Mouse (Mus musculus): ENCODE data around the gene Dact2. TPM values are rescaled to one million over a fixed set of nuclear protein-coding genes. Genes with fewer than 3 reads are reported as not detected.
A peak's percentile ranks its signal among the peaks of the same experiment; 100 is the strongest.

The Dact2 gene
- polyA plus RNA-seq, 1 experiment: 1.4 TPM

DNA sequence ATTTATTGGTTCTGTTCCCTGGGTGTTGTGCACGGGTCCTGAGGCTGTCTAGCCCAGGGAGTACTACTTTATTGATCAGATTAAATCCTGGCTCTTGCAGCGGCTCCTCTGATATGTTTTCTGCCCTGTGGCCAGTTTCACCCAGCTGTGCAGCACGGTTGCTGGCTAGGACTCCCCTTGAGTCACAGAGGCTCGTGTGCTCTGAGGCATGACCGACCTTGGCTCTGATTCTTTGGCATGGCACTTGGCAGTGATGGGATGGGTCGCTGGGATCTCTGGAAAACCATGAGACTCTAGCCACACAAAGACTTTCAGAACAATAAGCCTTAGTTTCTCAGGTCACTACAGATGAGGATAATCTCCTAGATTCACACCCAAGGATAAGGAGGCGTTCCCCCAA, 8.7 kb upstream of the Dact2 start:
- no peak for DNase-seq (ENCODE audit: low spot score)

GRCm38 (mm10) chr17:14207093-14207561, 3.0 kb upstream of the Dact2 start:
- DNase-seq (ENCODE audit: low spot score): no peak

- DNase-seq (ENCODE audit: low spot score): peak; percentile 39
Observed at GRCm38 (mm10) chr17:14206062-14206461, 2.0 kb upstream of the Dact2 start.

- no peak for DNase-seq (ENCODE audit: low spot score)
Observed at GRCm38 (mm10) chr17:14205236-14205635, 1.1 kb upstream of the Dact2 start.

DNA sequence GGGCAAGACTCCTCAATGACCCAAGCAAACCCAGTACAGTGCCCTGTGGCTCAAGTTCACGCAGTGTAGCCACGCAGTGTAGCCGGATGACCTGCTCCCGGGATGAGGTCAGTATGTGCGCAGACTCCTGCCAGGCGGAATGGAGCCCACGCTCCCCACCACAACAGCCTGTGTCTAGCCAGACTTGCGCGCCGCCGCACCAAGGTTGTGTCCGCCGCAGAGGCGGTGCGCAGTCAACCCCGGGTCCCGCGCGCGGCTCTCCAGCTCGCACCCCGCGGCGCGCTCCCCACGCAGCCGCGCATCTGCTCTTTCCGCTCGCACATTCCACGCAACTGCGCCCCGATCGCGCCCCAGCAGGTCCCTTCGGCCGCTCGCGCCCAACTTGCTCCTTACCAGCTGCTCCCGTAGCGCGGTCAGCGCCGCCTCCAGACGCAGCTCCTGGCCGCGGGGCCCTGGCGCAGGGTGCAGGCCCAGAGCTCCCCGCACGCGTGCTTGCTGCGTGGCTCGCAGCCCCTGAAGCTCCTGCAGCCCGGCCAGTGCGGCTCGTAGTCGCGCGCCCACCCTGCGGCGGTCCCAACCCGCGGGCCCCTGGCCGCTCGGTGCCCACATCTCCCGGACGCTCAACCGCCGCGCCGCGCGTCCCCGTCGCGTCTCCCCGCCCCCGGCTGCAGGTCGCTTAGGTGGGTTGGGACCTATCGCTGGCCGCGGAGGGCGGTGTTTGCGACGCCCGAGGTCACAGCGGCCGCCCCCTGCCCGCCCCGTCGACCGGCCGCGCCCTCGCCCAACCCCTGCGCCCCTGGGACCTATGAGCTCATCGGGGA, 773 bp downstream of the Dact2 start:
- peak; percentile 51 for DNase-seq (ENCODE audit: low spot score)

- DNase-seq (ENCODE audit: low spot score): no peak
Observed at GRCm38 (mm10) chr17:14202291-14203030, 1.6 kb downstream of the Dact2 start.

- DNase-seq (ENCODE audit: low spot score): no peak
Observed at GRCm38 (mm10) chr17:14201281-14201787, 2.8 kb downstream of the Dact2 start.

GRCm38 (mm10) chr17:14200206-14200605, 3.9 kb downstream of the Dact2 start:
- no peak for DNase-seq (ENCODE audit: low spot score)

- no peak for DNase-seq (ENCODE audit: low spot score)
Observed at GRCm38 (mm10) chr17:14199621-14200020, 4.5 kb downstream of the Dact2 start.

DNA sequence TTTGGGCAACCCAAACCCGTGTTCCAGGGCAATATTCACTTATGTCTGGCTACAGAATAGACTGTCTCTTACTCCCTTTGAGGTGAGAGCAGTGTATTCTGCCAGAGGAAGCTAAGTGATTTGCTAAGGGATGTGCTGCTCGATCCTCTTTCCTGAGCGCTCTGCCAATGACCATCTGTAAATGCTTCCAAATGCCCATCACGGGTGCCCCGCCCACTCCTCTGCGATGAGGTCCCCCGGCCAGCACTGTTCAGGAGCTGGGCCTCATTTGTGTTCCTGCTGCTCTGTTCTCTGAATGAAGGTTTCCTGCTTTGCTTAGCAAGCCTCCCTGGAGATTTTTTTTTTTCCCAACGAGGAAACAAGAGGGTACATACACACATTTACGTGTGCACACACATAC, 11.2 kb downstream of the Dact2 start:
- DNase-seq (ENCODE audit: low spot score): no peak

DNA sequence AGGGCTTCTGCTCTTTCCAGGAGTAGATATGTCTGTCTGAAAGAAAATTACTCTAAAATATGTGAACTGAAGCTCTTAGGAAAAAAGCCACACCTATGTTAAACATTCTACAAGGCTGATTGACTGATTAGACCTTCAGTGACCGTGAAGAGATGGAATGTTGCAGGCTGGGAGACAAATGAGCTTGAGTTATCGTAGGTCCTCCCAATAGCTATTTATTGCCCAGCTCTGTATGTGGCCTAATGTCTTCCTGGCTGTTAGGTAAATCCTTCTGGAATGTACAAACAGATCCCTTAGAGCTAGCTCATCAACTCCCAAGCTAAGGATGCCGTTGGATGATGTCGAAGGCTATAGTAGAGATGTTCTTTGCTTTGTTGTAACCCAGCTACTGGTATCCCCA, 11.7 kb downstream of the Dact2 start:
- DNase-seq (ENCODE audit: low spot score): no peak

DNA sequence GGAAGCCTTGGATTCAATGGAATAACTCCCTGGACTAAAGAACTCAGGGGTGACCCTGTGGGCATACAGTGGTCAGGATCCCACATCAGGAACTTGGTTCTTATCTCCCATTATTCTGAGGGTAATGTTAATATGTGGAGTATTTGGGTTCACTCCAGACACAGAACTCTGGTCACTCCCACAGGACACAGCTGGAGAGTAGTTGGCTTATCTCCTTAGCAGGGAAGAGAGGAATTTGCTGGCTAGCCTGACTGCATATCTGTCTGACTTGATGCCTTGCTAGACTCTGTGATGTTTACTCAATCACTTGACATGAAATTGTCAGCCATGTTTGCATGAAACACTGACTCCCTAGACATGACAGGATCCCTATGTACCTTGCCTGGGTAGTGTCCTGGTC, 15.6 kb downstream of the Dact2 start:
- DNase-seq (ENCODE audit: low spot score): no peak

GRCm38 (mm10) chr17:14187096-14187495, 17.0 kb downstream of the Dact2 start:
- DNase-seq (ENCODE audit: low spot score): no peak

GRCm38 (mm10) chr17:14186176-14186575, 17.9 kb downstream of the Dact2 start:
- DNase-seq (ENCODE audit: low spot score): no peak

DNA sequence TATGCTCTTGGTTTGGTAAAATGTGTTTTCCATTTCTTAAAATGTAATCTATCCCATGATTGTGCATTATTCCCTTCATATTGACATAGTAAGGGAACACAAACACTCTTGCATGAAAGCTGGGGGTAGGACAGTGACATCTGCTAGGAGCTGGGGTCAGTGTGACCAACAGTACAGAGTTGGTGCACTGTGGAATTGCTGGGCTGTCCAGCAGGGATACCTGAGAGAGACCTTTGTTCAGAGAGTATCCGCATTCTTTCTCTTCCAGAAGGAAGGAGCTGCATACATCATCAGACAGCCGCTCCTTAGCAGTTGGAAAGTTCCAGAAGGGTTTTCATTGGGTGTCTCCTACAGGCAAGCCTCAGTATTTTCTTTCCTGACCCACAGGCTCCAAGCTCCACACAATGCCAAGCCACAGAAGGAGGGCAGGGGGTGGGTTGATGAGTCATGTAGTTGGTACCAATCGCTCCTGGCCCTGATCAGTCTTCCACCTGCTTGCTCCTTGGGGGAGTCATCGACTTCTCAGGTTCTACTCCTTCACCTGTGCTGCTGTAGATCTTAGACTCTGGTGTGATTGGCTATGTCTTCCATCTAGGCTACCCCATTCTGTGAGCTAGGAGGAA, 19.8 kb downstream of the Dact2 start:
- DNase-seq (ENCODE audit: low spot score): no peak

- DNase-seq (ENCODE audit: low spot score): no peak
Observed at GRCm38 (mm10) chr17:14183717-14184116, 20.4 kb downstream of the Dact2 start.

DNA sequence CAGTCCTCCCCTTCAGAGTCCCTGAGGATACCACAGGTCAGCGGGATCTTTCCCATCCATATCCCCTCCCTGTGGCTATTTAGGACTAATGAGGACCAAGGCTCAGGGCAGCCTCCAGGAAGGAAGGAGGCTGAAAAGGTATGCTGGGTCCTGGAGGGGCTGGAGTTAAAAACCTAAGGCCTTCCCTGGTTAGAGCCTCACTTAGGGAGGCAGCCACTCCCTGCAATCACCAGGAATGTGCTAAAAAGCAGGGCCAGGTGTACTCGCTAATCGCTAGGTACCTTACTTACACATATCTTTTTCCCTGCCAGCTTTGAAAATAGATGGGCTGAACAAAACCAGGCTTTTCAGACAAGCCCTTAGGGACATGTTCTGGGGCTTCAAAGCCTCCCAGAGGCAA, 21.2 kb downstream of the Dact2 start:
- no peak for DNase-seq (ENCODE audit: low spot score)

DNA sequence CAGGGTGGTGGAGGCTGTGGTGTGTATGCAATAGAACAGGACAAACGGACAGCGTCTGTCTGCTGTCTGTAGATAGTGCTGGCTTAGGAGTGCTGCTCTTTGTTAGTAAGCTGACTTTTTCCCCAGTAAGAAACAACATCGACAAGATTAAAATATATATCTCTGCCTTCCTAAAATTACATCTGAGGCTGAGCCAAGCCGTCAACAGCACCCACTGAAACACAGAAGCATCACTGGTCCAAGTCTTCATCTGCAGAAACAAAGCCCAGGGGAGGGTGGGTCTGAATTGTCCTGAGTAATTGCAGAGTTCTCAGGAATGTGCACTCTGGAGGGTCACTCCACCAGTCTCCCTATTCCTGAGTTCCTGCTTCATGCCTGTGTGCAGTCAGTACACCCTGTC, 25.2 kb downstream of the Dact2 start:
- DNase-seq (ENCODE audit: low spot score): no peak

DNA sequence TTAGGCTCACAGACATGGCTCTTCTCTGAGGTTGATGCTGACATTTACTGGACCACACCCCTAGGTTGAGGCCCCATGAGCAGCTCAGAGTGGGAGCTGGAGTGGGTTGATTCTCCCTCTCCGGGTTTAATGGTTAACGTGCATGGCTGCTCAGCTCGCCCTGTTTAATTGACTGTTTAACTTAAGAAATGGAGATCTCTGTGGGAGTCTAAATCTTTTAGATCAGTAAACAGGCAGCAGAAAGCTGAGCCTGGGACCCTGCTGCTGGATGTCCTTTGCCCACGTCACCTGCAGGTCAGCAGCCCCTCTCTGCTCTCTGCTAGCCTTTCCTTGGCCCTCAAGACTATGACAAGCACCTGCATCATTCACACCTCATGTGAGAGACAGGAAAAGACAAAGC, 25.6 kb downstream of the Dact2 start:
- DNase-seq (ENCODE audit: low spot score): no peak

GRCm38 (mm10) chr17:14178049-14178448, 26.1 kb downstream of the Dact2 start:
- DNase-seq (ENCODE audit: low spot score): no peak

GRCm38 (mm10) chr17:14177018-14177417, 27.1 kb downstream of the Dact2 start:
- no peak for DNase-seq (ENCODE audit: low spot score)

DNA sequence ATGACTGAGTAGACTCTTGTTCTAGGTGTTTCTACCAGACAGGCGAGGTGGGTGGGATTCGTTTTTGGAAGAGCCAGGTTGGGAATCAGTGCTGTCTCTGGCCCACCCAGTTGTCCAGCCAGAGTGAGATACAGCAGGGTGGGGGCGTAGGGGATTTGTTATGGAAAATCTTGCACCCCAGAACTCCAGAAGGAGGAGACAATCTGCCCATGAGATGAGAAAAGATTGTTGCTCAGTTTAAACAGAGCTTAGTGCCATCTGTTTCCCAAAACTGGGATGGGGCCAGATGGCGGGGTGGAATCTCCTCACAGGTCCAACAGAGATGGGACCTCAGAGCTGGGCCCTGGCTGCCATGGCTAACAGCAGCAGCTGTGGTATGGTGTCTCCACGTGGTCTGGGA, 28.4 kb downstream of the Dact2 start:
- DNase-seq (ENCODE audit: low spot score): no peak
